Mouse (Mus musculus) thymus, postnatal 4 days (tissue): Measurements from ENCODE around the gene Gas1.

ENCODE experiments used
- DNase-seq: peaks from one replicate; pipeline ENCODE4 v3.0.0; 2021

The Gas1 gene

DNA sequence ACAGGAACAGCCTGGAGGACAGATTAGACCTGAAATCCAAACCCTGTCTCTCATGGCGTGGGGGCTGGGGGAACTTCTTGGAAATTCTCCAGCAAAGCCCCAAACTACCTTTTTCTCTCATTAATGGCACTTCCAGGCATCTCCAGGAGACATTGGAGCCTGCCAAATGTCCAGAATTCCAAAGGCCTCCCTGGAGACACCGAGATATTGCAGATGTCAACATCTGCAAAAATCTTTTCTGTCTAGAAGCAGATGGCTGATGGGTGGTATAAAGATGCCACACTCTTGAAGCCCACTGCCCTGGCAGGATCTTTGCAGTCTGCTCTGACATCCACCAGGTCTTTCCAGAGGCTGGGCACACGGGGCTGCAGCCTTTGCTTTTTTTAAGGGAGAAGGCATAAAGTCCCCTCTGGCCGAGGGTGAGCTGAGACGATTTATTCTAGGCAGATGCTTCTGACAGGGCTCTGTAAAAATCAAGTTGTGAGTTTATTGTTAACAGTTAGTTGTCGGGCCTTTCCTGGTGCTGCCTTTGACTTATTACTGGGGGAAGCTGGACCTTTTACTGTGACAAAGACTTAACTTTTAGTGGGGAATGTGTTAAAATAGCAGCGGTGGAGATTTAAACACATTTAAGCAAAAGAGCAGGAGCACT is 4.7 kb downstream of the Gas1 start:
- no peak for DNase-seq

DNA sequence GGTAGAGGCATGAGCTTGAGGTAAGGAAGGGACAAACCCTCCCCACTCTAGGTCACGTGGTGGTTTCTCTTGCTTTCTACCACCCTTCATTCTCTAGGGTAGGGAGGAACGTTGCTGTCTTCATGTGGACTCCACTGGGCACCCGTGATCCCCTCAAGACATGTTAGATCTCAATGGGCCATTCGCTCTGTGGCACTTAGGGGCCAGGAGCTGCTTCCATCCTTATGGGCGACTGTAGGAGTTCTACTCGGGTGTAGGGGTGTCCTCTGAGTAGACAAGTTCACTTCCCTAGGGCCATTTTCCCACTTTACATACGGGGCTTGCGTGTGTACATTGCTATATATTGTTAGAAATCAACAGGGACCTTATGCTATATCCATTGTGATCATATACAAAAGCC is 5.4 kb downstream of the Gas1 start:
- DNase-seq, result no peak

DNA sequence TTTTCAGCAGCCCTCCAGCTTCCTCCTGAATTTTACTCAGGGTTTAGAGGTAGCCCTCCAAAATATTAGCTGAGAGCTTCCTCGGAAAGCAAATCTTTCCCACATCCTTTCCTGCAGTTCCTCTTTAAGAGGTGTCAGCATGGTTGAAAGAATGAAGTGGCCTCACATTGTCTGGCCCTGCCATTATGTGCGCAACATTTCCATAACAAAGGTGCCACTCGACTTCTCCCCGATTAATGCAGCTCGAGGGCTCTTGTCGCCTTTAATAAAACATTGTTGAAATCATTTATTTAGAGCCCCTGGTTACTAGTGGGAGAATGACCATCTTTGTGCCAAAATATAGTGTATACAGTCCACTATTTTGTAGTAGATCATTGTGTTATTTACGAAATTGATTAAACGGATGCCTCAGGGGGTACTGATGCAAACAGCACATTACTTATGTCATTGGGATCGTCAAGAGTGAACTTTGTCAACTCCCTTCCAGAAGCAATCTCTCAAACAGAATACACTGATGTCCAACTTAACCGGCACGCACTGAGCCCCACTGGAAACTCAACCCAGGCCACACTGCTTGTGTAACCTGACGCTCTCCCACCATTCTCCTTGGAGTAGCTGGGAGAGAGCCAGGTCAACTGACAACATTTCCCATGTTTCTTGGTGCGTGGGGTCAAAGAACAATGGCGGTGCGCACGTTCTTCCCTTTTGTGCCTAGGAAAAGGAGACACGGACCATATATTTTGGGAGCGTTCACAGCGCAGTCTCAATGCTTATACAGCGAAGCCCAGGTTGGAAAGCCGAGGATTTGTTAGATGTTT is 6.1 kb downstream of the Gas1 start:
- DNase-seq, result no peak

DNA sequence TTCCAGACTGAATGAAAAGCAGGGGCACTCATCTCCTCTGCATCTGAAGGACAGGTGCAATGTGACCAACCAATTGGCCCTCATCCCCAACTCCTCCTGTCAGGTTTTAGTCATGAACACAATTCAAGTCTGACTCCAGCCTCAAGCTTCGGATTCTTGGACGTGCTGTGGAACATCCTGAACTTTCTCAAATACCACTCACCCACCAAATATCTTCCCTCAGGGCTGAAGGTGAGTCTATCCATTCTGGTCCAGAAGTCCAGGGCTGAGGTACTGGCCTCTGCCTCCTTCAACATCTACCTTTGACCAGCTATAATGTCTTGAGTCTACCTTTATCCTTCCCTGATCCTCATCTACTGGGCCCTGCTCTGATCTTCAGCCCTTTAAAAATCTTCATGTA is 8.1 kb downstream of the Gas1 start:
- DNase-seq, result no peak

DNA sequence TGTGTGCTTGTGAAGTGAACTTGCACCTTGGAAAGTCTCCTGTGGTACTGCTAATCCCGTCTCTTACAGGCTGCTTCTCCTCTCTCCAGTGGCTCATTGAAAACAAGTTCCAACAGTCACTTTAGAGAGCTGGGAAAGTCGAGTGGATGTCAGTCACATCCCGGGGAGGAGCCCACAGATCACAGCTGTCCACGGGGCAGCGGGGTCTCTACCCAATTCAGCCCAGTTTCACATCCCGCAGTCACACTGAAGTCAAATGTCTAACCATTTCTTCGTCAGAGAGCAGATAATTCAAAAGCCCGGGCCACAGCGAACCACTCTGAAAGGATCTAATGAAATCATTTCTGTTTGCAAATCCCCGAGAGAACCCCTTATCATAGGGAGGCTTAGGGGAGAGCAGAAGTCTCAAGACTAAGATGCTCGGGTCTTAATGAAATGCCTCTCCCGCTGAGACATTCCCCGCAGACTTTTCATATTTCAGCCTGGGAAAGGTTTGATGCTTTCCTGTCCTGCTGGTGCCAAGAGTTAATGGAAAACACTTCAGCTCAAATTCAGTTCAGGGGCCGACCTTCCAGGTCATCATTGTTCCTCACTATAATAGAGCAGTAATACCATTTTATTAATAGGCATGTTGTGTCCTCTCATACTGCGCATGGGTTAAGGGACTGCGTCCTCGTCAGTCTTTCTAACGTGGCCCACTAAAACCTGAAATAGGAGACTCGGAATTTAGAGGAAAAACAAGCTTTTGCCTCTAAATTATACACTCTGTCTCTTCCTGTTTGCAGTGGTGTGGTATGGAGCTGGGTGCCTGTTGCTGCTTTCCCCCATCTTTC is 20.7 kb downstream of the Gas1 start:
- DNase-seq, result no peak

DNA sequence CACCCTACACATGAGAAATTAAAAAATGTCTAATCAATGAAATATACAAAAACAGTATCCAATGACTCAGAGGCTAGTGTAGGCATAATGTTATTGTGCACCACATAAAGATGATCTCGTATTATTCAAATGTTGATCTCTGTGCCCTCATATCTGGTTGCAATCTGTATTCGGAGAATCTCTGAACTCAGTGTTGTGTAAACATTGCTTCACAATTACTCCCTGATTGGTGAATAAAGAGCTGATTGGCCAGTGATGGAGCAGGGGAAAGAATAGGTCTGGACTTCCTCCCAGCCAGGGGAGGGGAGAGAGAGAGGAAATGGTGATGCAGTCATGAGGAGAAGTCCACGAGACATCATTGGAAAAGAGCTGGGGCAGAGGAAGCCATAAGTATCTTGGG is 23.0 kb downstream of the Gas1 start:
- no peak for DNase-seq

DNA sequence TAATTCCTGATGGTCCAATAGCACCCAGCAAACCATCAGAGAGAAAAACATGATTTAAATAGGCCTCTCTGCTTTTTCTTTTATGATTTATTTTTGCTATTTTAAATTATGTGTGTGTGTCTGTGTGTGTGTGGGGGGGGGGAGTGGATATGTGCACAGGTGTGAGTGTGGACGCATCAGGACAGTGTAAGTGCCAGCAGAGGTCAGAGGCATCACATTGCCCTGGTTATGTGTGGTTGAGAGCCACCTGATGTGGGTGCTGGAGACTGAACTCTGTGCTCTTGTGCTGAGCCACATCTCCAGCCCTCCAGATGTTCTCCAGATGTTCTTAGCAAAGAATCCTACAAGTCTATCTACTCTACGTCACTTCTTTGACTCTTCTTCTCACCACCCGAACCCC is 28.9 kb downstream of the Gas1 start:
- DNase-seq, result no peak

DNA sequence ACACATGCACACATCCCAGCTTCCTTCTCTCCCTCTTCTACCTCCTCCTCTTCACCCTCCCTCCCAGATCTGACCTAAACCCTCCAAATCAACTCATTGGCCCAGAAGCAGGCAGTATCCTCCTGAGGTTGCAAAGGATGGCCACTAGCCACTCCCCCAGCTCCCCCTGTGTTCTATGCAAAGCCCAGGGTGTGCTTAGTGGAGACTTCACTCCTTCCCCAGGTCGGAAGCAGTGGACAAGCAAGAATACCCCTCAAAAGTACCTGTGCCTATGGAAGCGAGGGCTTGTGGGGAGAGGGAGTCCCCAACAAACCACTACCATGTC is 29.3 kb downstream of the Gas1 start:
- no peak for DNase-seq

DNA sequence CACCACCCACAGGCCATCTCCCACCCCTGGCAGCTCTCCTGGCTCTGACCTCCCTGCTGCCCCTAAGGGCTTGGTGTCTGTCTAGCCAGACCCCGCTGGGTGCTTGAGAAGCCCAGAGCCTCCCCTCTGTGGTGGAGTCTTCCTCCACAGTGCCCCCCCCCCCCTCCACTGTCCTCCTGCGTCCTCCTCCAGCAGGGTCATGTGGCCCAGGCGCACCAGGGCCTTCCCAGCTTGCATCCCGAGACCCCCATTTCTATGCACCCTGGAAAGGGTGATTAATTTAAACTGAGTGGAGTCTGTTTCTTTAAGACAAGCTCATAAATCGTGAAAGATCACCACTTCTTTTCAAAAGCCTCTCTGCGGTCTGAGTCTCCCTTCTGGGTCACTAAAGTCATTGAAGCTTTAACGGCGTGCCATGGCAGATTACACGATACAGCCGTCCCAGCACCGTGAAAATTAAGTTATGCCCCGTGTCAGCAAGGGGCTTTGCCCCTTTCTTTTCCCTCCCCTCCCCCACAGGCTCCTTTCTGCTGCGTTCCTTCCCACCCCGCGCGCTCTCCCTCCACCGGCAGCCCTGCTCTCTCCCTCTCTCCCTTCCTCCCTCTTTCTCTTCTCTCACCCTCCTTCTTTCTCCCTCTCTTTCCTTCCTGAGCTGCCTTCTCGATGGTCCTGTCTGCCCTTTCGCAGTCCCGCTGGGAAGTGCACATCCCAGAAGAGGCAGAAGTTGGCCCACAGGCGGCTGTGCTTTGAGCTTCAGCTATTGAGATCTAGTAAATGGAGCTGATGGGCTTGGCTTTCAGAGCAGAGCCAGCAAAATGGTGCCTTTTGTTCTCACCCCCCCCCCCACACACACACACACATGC is 29.9 kb downstream of the Gas1 start:
- no peak for DNase-seq

DNA sequence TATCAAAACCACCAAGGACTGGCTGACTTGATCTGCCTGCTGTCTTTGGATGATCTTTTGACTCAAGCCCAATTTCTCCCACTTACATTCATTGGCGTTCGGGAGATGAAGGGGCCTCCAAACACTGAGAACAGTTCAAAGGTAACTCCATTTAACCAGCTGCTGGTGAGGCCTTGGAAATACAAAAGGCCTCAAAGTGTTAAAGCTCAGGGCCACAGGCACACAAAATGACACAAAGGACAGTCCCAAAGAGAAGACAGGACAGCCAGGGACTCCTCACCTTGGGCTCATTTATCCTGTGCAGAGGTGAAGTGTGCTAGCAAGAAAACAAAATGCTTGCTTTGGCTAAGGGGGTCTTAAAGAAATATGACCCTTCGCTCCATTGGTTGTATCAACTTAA is 30.9 kb downstream of the Gas1 start:
- DNase-seq, result no peak

DNA sequence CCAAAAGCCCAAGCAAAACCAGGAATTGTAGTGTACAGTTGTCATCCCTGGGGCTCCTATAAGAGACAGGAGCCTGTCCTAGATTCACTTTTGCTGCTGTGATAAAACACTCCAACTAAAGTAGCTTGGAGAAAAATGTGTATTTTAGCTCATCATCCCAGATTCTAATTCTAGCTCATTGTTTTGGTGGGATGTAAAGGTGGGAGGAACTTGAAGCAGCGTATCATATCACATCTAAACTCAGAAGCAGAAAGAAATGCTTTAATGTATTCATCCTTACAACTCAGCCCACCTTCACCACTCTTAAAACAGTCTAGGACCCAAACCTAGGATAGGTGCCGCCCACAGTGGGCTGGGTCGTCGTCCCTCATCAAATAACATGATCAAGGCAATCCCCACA is 40.2 kb downstream of the Gas1 start:
- DNase-seq, result no peak

DNA sequence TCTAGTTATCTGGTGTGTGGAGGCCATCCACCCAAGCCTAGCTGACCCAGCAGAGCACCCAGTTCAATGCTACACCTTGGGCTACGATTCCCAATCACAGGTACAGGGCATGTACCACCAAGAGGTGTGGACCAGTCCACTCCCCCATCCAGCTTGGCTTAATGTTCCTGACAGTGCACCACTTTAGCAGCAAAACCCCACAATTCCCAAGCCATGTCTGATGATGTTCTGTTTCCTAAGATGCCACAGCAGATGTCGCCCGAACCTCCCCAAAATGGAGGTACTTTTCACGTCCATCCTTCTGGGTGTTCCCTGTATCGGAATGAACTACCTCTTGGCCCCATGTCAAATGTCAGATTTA is 42.7 kb downstream of the Gas1 start:
- no peak for DNase-seq

DNA sequence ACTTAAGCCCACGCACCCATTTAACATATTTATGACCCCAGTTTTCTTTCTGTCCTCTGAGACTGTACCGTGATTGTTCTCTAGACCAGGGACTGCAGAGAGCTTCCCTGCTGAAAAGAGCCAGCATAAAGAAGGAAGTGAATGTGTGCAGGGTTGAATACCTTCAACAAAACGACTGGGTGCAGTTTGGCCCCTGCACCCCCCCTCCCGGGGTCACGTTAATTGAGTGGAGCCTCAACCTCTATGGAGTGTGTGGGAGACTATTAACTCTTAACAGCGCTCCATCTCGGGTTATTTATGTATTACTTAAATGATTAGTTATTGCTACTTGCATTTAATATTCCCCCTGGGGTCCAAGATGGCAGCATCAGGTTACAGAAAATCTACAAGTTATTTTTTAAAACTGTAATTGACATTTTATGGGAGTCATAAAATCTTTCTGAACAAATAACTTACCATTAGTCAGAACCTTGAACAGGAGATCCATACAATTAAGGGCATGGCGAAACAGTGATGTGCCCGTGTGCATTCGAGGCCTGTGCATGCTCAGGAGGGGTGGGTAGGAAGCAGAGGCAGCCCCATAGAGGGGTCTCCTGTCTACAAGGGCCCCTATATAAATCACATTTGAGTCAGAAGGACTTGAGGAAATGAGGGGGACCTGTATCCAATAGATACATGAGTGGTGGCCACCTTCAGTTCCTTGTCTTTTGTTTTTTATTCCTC is 43.3 kb downstream of the Gas1 start:
- no peak for DNase-seq

DNA sequence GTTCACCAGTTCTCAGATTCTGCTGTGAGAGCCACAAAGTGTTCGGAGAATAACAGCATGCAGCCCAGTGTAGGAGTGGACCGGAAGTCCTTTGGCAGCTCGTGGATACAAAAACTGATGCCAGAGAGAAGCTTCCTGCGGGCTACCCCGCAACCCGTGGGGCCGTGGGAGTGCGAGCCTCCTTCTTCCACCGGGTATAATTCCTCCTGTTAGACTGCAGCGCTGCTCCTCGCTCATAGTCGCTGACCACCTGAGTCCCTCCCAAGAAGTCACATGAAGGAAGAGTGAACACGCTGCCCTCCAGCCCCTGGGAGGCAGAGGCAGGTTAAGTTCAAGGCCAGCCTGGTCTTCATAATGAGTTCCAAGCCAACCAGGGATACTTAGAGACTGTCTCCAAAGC is 45.4 kb downstream of the Gas1 start:
- DNase-seq, result no peak

DNA sequence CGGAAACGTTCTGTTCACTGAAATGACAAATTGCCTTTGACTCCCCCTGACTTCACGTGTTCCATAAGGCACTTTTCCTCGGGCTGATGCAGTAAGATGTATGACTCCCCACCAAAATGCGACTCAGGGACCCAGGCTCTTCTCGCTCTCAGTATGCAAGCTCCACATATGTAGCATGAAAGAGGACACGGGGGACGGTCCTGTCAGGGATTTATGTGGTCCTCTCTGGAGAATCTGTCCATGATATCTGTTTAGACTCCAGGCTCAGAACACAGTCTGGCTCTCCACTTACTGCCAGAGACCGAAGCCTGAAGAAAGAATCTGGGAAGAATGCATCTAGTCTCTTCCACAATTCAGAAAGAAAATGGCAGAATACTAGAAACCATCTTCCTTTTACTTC is 47.6 kb downstream of the Gas1 start:
- no peak for DNase-seq

DNA sequence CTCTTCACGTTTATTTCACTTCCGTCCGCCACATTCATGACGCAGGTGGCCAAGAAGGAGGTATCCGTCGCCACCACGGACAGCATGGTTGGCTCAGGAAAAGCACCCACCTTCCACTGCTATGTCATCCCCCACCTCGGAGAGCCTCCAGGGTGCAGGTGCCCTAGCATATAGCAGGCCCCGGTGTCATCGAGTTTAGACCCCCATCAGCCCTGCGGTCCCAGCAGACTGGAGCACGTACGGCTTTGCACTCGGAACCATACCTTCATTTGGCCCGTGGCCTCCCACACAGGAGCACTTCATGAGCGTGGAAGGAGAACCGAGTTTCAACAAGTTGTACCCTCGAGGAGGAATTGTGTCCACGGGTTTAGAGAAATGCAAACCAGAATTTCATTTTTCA is 50.8 kb downstream of the Gas1 start:
- no peak for DNase-seq

DNA sequence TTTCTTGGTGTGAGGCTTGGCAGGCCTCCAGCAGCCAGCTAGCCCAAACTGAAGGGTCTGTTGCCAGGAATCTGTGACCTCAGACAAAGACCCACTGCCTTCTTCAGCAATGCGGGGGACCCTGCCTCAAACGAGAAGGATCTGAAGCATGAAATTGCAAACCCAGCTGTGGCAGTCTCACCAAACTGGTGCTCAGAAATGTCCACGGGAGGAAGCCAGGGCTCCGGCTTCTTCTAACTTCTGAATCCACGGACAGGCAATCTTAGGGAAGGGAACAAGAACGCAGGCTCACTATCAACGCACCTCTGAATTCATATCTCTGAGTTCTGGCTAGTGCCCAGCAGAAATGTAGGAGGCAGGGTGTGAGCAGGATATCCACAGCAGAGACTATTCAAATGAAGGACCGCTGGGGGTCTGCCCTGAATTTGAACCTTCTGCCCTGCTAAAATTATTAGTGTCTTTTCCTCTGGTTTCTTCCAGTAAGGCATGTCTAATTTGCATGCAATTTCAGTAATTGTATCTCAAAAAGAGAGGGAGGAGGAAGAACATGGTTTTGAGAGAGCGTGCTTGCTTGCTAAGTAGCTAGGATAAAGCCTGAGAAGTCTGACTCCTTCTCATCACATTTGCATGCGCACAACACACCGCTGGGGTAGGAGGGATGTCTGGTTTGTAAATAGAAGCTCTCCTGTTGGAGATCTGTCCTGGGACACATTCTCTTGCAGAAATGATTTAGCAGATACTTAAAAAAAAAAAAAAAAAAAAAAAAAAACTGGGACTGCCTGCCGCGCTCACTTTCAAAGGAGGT is 51.5 kb downstream of the Gas1 start:
- DNase-seq, result no peak

DNA sequence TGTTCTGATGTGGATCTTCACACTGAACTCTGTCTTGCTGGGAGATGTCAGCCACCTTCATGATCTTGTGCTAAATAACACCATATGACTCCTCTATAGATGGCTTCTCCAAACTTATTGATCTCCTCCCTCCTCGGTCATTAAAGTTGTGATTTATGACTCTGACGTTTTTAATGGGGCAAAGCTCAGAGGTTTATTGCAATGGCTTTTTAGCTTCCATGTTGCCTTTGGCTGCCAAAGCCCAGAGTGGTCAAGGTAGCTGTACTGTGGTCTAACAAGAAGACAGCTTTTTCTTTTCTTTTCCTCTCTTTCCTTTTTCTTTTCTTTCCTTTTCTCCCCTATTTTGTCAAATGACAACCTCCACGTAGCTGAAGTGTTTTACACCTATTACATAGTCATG is 52.1 kb downstream of the Gas1 start:
- no peak for DNase-seq

DNA sequence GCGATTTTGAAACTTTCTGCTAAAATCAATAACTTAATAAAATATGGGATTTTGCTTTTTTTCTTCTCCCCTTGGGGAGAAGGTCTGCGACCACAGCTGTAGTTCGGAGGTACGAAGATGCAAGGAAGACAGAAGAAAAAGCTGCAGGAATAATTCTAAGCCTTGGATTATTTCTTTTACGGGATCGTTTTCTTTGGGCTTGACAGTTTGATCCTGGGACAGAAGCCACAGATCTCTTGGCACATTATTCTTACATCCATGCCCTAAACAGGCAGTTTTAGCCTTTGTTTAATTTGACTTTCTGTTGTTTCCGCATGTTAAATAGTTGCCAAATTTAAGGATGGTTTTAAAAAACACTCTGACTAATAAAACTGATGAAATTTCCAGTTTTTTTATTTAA is 52.7 kb downstream of the Gas1 start:
- no peak for DNase-seq
